Mouse (Mus musculus): ENCODE results near the gene Olfr410.

Gene Olfr410

GRCm38 (mm10) chr11:74337931-74338330 lies at the start of gene Olfr410:
Olfr410 (minus strand) TSS chr11:74338031.
- DNase-seq: no peak

GRCm38 (mm10) chr11:74387203-74387602 lies 49.4 kb upstream of the Olfr410 start:
- DNase-seq: peak in 1 of 2 experiments; percentile 20

- no peak for DNase-seq
These were observed 47.8 kb upstream of the Olfr410 start for GRCm38 (mm10) chr11:74385674-74386073.

DNA sequence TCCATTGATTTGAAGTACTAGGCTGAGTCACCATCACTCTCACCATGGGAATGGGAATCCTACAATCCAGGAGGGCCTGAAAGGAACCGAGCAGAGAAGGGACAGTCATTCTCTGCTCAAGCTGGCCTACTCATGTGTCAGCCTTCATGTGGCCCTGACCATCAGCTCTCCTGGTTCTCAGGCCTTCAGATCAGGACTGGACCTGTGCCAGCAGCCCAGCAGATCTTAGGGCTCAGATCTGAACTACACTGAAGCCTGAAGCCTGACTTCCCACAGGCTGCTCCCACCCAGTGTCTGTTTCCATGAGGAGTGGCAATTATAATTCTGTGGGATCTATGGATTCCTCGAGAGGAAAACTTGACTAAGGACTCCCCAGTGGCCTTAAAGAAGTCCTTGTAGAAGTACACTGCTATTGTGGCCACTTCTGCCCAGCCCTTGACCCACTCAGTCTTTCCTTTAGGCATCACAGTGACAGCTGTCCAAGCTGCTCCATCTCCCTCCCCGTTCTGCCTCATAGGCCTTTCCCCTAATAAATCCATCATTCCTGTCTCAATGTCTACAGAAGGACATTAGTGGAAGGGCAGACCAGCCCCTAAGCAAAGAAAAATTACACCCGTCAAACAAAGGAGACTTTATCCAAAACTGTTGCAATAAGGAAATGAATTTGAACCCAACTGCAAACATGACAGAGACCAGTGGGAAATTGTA lies 41.5 kb upstream of the Olfr410 start:
- no peak for DNase-seq

- peak; percentile 53 to 57 for DNase-seq
These were observed 39.0 kb upstream of the Olfr410 start for GRCm38 (mm10) chr11:74376847-74377246.

DNA sequence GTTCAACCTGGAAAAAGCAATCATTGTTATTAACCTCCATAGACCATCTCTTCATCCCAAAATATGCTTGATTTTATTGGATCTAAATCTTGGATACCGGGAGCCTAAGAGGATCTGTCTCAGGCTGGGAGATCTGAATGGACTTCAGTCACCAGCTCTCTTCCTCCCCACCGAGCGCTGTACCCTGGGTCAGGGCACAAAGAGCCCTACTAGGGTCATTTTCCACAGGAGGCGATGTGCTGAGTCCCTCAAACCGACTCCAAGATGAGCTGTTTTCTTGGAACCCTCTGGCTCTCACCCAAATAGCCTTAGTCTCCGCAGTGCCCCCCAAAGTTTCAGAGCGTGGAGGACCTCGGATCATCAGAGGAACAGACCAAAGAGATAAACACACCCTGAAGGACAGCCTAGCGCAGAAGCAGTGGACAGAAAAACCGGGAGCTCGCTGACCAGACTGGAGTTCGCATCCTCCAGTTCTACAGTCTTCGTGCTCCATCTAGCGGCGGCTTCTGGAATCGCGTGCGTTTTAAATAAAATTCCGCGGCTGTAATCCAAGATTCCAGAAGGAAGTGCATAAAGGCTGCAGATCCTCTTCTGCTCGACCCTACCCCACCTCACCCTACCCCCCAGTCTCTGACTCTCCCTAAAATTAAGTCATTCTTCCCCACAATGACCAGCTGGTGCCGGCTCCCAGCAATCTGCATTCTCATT lies 33.7 kb upstream of the Olfr410 start:
- peak; percentile 73 to 84 for DNase-seq

DNA sequence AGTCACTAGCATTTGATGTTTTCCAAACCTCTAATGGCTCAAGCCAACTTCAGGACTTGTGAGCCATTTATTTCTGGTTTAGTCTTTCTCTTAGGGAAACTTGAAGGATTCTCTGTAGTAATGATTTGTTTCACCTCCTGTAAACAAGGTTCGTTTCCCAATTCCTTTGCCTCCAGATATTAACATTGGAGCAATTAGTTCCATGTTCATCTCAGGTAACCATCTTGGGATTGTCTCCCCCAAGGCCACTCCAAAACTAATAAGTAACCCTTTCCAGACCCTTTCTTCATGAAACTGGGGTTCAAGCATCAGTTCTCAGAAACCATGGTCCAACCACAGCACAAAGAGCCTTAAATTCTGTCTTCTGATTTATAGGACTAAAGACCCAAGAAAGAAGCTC lies 23.9 kb upstream of the Olfr410 start, which contains the start of gene Olfr412:
Gene Olfr412, plus strand, starts transcription at position 301 of the 400 bp plus-strand sequence.
- no peak for DNase-seq

- no peak for DNase-seq
These were observed 14.7 kb upstream of the Olfr410 start, which contains the start of gene Olfr411 for GRCm38 (mm10) chr11:74352550-74352949. Olfr411 (minus strand) TSS chr11:74352650.

- no peak for DNase-seq
These were observed 9.1 kb downstream of the Olfr410 start for GRCm38 (mm10) chr11:74328781-74329180.

DNA sequence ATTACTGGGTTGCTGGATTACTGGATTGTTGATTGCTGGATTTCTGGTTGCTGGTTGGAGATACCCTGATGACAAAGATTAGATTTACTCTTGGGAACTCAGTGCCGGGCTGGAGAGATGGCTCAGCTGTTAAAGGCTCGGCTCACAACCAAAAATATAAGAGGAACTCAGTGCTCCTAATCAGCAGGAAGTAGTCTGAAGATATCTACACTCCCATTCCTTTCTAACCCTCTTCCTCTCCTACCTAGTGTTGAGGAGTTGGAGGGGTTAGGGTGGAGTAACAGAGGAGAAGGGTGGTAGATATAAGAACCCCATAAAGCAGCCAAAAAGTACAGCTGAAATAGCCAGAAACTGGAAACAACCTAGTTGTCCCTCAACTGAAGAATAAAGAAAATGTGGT lies 11.8 kb downstream of the Olfr410 start:
- no peak for DNase-seq

GRCm38 (mm10) chr11:74287256-74287655 lies 50.6 kb downstream of the Olfr410 start:
- no peak for DNase-seq

- DNase-seq: no peak
These were observed 54.4 kb downstream of the Olfr410 start, which contains the start of gene Olfr59 for GRCm38 (mm10) chr11:74283436-74283835. Olfr59 (plus strand) TSS chr11:74283736.
